Mouse (Mus musculus) liver, embryonic 12.5 days (tissue): ENCODE measurements around the gene Gli1. TPM values are rescaled to one million over a fixed set of nuclear protein-coding genes. Genes with fewer than 3 reads are reported as not detected.
A peak's percentile ranks its signal among the peaks of the same experiment; 100 is the strongest.

ENCODE experiments used
- ATAC-seq: fragments of 200-750 bp; cut with Nextera tagmentation; 2 replicates; pipeline ENCODE4 v1.8.0; 2017; ENCODE audit warnings: moderate number of reproducible peaks, mild to moderate bottlenecking, moderate library complexity
- H3K27ac ChIP-seq: fragments of 300-500 bp; sonication (generic); 2 replicates; pipeline ENCODE4 v1.5.1; 2016; ENCODE audit warnings: mild to moderate bottlenecking
- H3K27me3 ChIP-seq: fragments of 300-500 bp; sonication (generic); replicated peaks from 2 replicates; pipeline ENCODE4 v1.6.1; 2016; ENCODE audit warnings: mild to moderate bottlenecking, moderate library complexity
- H3K36me3 ChIP-seq: fragments of 300-500 bp; sonication (generic); 2 replicates; pipeline ENCODE4 v1.6.1; 2016; ENCODE audit warnings: mild to moderate bottlenecking, moderate library complexity
- H3K4me1 ChIP-seq: fragments of 300-500 bp; sonication (generic); 2 replicates; pipeline ENCODE4 v1.6.1; 2016
- H3K4me2 ChIP-seq: fragments of 300-500 bp; sonication (generic); 2 replicates; pipeline ENCODE4 v1.6.1; 2016; ENCODE audit warnings: mild to moderate bottlenecking, moderate library complexity
- H3K4me3 ChIP-seq: fragments of 300-500 bp; sonication (generic); 2 replicates; pipeline ENCODE4 v1.5.1; 2016; ENCODE audit warnings: mild to moderate bottlenecking, moderate library complexity
- H3K9ac ChIP-seq: fragments of 300-500 bp; sonication (generic); 2 replicates; pipeline ENCODE4 v1.6.1; 2016; ENCODE audit warnings: mild to moderate bottlenecking, moderate library complexity
- H3K9me3 ChIP-seq: fragments of 300-500 bp; sonication (generic); replicated peaks from 2 replicates; pipeline ENCODE4 v1.6.1; 2016; ENCODE audit warnings: mild to moderate bottlenecking, moderate library complexity
- WGBS: fragments of 180-500 bp; shearing (Covaris S2); methylation state at CpG from one replicate; pipeline ENCODE4 v1.1.7; 2016; ENCODE audit not compliant: insufficient replicate concordance; 5-methylcytosine and 5-hydroxymethylcytosine counted together
- polyA plus RNA-seq: library from polyadenylated mRNA; unstranded; fragments of >200 nt; fragmentation: Nextera tagmentation; extraction: Ambion mirVana; gene quantifications from 2 replicates; pipeline ENCODE4 v1.2.1, GENCODE M21; 2016

Gli1 gene
- polyA plus RNA-seq: 0.94 and 1.1 TPM in 2 replicates

- H3K4me2 ChIP-seq: peak within 1 kb of the TSS; percentile 68
- H3K4me1 ChIP-seq: peaks cover 40% of the 10 kb centered on the region
- H3K4me3 ChIP-seq: peak within 1 kb of the TSS; percentile 46
- no peaks in the 10 kb centered on the region for H3K9me3 ChIP-seq
- H3K27ac ChIP-seq: no peak within 1 kb of the TSS
- peak; percentile 46; the same call in 1 of the 2 replicates for ATAC-seq
- no peaks in the 10 kb centered on the region for H3K36me3 ChIP-seq
- WGBS: 1% methylated on average over 29 of the region's 29 CpGs
- no peak within 1 kb of the TSS; the same call in 1 of the 2 replicates for H3K9ac ChIP-seq
- H3K27me3 ChIP-seq: peaks cover 66% of the 10 kb centered on the region
Measured at GRCm38 (mm10) chr10:127341891-127342639, at the start of gene Gli1. Gli1 (minus strand) TSS chr10:127341974.

GRCm38 (mm10) chr10:127381743-127382134 is 40.0 kb upstream of the Gli1 start:
- ATAC-seq: no peak
- H3K9ac ChIP-seq: peak overlapping the region; percentile 88
- no peak overlapping the region; the same call in 1 of the 2 replicates for H3K27ac ChIP-seq

GRCm38 (mm10) chr10:127380767-127381742 is 39.3 kb upstream of the Gli1 start:
- Histone ChIP-seq H3K9ac (peak overlapping the region; percentile 88), H3K4me3 (peak overlapping the region; percentile 74), H3K4me1 (peaks cover 33% of the 10 kb centered on the region), H3K27ac (peak overlapping the region; percentile 87), H3K4me2 (peak overlapping the region; percentile 89), H3K36me3 (no peaks in the 10 kb centered on the region), H3K27me3 (no peaks in the 10 kb centered on the region), H3K9me3 (no peaks in the 10 kb centered on the region)
- WGBS: 3% methylated on average over 56 of the region's 79 CpGs
- peak; percentile 82 for ATAC-seq

More at GRCm38 (mm10) chr10:127381743-127382134, 40.0 kb upstream of the Gli1 start:
- Histone ChIP-seq H3K4me2 (peak overlapping the region; percentile 72), H3K4me1 (peaks cover 36% of the 10 kb centered on the region), H3K36me3 (no peaks in the 10 kb centered on the region), H3K9me3 (no peaks in the 10 kb centered on the region), H3K4me3 (peak overlapping the region; percentile 74), H3K27me3 (no peaks in the 10 kb centered on the region)
- WGBS: 52% methylated on average over 2 of the region's 2 CpGs

- no peaks in the 10 kb centered on the region for H3K36me3 ChIP-seq
- peak within 1 kb of the TSS; percentile 87 for H3K27ac ChIP-seq
- H3K9ac ChIP-seq: peak within 1 kb of the TSS; percentile 88
- H3K9me3 ChIP-seq: no peaks in the 10 kb centered on the region
- peak within 1 kb of the TSS; percentile 89 for H3K4me2 ChIP-seq
- under 1% methylated on average over 23 of the region's 53 CpGs for WGBS
- peak within 1 kb of the TSS; percentile 74 for H3K4me3 ChIP-seq
- H3K4me1 ChIP-seq: peaks cover 29% of the 10 kb centered on the region
- no peaks in the 10 kb centered on the region for H3K27me3 ChIP-seq
- ATAC-seq: peak; percentile 97
Measured at GRCm38 (mm10) chr10:127380251-127380691, 38.5 kb upstream of the Gli1 start, which contains the start of gene R3hdm2. R3hdm2 (plus strand) TSS chr10:127380327.

- H3K4me1 ChIP-seq: peaks cover 28% of the 10 kb centered on the region
- H3K4me3 ChIP-seq: peak overlapping the region; percentile 74
- 75% methylated on average over 8 of the region's 8 CpGs for WGBS
- peak overlapping the region; percentile 87 for H3K27ac ChIP-seq
- no peaks in the 10 kb centered on the region for H3K27me3 ChIP-seq
- H3K36me3 ChIP-seq: no peaks in the 10 kb centered on the region
- ATAC-seq: no peak
- H3K9ac ChIP-seq: peak overlapping the region; percentile 88
- H3K9me3 ChIP-seq: no peaks in the 10 kb centered on the region
- H3K4me2 ChIP-seq: peak overlapping the region; percentile 89
Measured at GRCm38 (mm10) chr10:127379654-127380053, 37.9 kb upstream of the Gli1 start.

- ATAC-seq: no peak
- peak overlapping the region; percentile 68 for H3K27ac ChIP-seq
Measured at GRCm38 (mm10) chr10:127377700-127378099, 35.9 kb upstream of the Gli1 start.

GRCm38 (mm10) chr10:127371023-127371422 is 29.2 kb upstream of the Gli1 start:
- H3K9me3 ChIP-seq: no peaks in the 10 kb centered on the region
- H3K4me2 ChIP-seq: no peak overlapping the region
- no peak overlapping the region for H3K4me3 ChIP-seq
- H3K4me1 ChIP-seq: 0 out of 2 replicates have a peak, but pooled peaks cover 3% of the 10 kb centered on the region
- WGBS: 50% methylated on average over 2 of the region's 2 CpGs
- ATAC-seq: no peak
- H3K27ac ChIP-seq: no peak overlapping the region
- H3K9ac ChIP-seq: no peak overlapping the region
- no peaks in the 10 kb centered on the region for H3K36me3 ChIP-seq
- 0 out of 2 replicates have a peak, but pooled peaks cover 9% of the 10 kb centered on the region for H3K27me3 ChIP-seq

More at GRCm38 (mm10) chr10:127377700-127378099, 35.9 kb upstream of the Gli1 start:
- no peaks in the 10 kb centered on the region for H3K36me3 ChIP-seq
- 0 out of 2 replicates have a peak overlapping the region, but pooled peaks have one; percentile 10 for H3K4me2 ChIP-seq
- no peak overlapping the region for H3K4me3 ChIP-seq
- no peaks in the 10 kb centered on the region for H3K9me3 ChIP-seq
- peaks cover 19% of the 10 kb centered on the region for H3K4me1 ChIP-seq
- 32% methylated on average over 3 of the region's 3 CpGs for WGBS
- no peaks in the 10 kb centered on the region for H3K27me3 ChIP-seq
- H3K9ac ChIP-seq: no peak overlapping the region

GRCm38 (mm10) chr10:127369834-127370820 is 28.4 kb upstream of the Gli1 start, which contains the start of gene Inhbc:
Inhbc (minus strand) TSS chr10:127370431.
- H3K4me2 ChIP-seq: no peak within 1 kb of the TSS; the same call in 1 of the 2 replicates
- no peak for ATAC-seq

GRCm38 (mm10) chr10:127368273-127368672 is 26.5 kb upstream of the Gli1 start:
- no peaks in the 10 kb centered on the region for H3K9me3 ChIP-seq
- H3K4me1 ChIP-seq: 0 out of 2 replicates have a peak, but pooled peaks cover 3% of the 10 kb centered on the region
- 80% methylated on average over 2 of the region's 2 CpGs for WGBS
- 0 out of 2 replicates have a peak, but pooled peaks cover 9% of the 10 kb centered on the region for H3K27me3 ChIP-seq
- peak; percentile 44; the same call in 1 of the 2 replicates for ATAC-seq
- H3K9ac ChIP-seq: no peak overlapping the region
- no peak overlapping the region for H3K4me2 ChIP-seq
- no peaks in the 10 kb centered on the region for H3K36me3 ChIP-seq
- no peak overlapping the region for H3K4me3 ChIP-seq
- H3K27ac ChIP-seq: peak overlapping the region; percentile 77

More at GRCm38 (mm10) chr10:127369834-127370820, 28.4 kb upstream of the Gli1 start, which contains the start of gene Inhbc:
- Histone ChIP-seq H3K9ac (0 out of 2 replicates have a peak within 1 kb of the TSS, but pooled peaks have one; percentile 3), H3K36me3 (no peaks in the 10 kb centered on the region), H3K27me3 (0 out of 2 replicates have a peak, but pooled peaks cover 9% of the 10 kb centered on the region), H3K4me1 (0 out of 2 replicates have a peak, but pooled peaks cover 3% of the 10 kb centered on the region), H3K27ac (peak within 1 kb of the TSS; percentile 38; the same call in 1 of the 2 replicates), H3K4me3 (no peak within 1 kb of the TSS), H3K9me3 (no peaks in the 10 kb centered on the region)
- WGBS: 62% methylated on average over 22 of the region's 22 CpGs

GRCm38 (mm10) chr10:127367116-127367515 is 25.3 kb upstream of the Gli1 start:
- no peak overlapping the region for H3K4me3 ChIP-seq
- 0 out of 2 replicates have a peak, but pooled peaks cover 3% of the 10 kb centered on the region for H3K4me1 ChIP-seq
- no peak overlapping the region for H3K4me2 ChIP-seq
- 0 out of 2 replicates have a peak overlapping the region, but pooled peaks have one; percentile 40 for H3K27ac ChIP-seq
- no peak overlapping the region for H3K9ac ChIP-seq
- no peak for ATAC-seq
- 0 out of 2 replicates have a peak, but pooled peaks cover 9% of the 10 kb centered on the region for H3K27me3 ChIP-seq
- no peaks in the 10 kb centered on the region for H3K36me3 ChIP-seq
- 64% methylated on average over 5 of the region's 5 CpGs for WGBS
- no peaks in the 10 kb centered on the region for H3K9me3 ChIP-seq
